Mouse (Mus musculus) right cerebral cortex, postnatal 25 days (tissue): ENCODE measurements around the gene Best2.

Source experiments
- DNase-seq: peaks from one replicate; pipeline ENCODE4 v3.0.0; 2022

Gene Best2

DNA sequence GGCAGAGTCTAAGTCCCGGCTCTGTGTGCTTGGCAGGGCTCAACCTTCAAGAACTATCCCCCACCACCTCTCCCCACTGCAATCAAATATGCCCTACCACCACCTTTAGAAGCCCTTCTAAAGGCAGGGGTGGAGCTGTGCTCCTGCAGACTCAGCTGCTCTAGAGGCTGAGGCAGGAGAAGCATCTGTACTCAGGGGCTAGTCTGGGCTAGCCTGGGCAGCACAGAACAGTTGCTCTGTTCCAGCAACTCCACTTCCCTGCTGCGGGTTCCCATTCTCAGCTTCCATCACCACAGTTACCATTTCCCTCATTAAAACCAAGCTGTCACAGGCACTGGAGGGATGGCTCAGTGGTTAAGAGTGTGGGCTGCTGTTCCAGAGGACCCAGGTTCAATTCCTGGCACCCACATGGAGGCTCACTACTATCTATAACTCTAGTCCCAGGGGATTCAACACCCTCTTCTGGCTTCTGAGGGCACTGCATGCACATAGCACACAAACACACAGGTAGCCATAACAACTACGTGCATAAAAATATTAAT lies 7.3 kb upstream of the Best2 start:
- DNase-seq = no peak

GRCm38 (mm10) chr8:85017209-85017608 lies 2.9 kb upstream of the Best2 start:
- DNase-seq = no peak

GRCm38 (mm10) chr8:85016724-85017123 lies 2.4 kb upstream of the Best2 start:
- no peak for DNase-seq

DNA sequence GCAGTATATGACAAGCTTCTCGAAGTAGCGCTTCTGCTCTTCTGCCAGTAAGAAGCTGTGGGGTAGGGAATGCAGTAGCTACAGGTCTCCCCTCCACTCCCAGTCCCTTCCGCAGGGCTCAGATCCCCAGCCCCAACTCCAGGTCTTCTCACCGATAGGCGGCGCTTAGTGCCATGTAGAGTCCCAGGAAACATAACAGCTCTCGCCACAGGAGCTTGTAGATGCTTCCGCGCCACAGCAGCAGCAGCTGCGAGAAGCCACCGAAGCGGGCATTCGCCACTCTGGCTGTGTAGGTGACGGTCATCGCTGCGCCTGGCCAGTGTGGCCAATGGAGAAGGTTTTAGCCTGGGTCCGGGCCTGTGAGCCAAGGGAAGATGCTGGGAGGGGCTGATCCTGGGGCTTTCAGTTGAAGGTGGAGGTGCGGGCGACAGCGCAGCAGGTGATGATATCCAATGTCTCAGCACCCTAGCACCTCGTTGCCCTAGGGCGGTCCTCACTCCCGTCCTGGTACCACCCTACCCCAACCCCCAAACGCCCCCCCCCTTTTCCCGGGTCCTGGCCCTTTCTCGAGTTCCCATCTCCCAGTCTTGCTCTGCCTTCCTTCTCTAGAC lies 996 bp downstream of the Best2 start:
- DNase-seq = peak; percentile 76

DNA sequence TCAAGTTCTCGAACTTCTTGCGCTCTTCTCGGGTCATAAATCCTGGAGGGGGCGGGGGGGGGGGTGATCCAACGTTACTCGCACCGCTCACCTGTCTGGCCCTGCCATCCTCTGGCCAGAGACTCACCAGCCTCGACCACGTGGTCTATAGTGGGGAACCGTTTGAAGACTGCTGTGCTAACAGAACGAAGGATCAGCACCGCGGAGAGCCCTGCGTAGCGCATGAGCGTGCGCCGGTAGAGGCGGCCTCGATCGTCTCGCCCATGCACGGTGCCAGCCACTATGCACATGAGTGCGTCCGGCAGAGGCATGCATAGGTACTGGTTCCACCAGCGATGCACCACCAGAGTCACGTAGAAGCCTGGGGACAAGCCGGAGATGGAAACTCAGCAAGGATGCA lies 3.1 kb downstream of the Best2 start:
- no peak for DNase-seq

DNA sequence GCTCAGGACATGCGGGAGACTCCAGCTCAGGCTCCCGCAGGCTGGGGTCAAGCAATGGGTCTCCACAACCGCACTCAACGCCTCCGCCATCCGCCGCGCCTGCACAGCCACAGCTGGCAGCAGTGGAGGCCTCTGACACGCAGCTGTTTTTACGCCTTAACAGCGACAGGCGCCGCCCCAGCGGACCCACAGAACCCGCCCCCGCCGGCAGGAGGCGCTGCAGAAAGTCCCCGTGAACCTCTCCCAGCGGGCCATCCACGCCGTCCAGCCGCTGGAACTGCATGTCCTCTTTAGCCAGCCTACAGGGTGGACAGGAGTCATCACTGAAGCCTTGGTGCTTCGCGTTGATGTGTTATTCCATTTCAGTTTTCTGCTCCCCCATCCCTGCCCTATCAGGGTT lies 6.6 kb downstream of the Best2 start:
- no peak for DNase-seq

DNA sequence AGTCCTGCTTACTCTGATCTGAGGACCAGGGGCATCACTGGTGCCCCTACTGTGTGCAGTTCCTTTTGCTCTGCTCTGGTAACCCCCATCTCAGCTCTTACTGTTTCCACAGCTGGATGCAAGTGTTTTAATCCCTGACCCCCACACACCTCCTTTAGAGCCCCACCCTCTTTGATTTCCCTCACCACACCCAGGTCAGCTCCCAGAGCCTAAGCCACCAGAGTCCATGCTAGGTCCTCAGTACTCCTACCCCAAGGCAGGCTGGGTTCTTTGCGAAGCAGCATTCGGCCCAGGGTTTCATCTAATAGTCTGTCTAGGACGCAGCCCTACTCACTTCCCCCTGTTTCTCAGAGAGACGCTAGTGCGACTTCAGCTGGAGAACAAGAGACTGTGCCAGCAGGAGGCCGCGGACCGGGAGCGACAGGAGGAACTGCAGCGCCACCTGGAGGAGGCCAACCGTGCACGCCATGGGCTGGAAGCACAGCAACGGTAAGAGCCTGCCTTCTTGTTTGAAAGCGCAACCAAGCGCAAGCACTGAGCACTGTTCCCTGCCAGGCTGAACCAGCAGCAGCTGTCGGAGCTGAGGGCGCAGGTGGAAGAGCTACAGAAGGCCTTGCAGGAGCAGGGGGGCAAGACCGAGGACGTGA lies 16.6 kb downstream of the Best2 start:
- peak; percentile 88 for DNase-seq

GRCm38 (mm10) chr8:84996978-84997377 lies 17.4 kb downstream of the Best2 start:
- no peak for DNase-seq

- no peak for DNase-seq
Measured at GRCm38 (mm10) chr8:84995680-84996079, 18.7 kb downstream of the Best2 start.

DNA sequence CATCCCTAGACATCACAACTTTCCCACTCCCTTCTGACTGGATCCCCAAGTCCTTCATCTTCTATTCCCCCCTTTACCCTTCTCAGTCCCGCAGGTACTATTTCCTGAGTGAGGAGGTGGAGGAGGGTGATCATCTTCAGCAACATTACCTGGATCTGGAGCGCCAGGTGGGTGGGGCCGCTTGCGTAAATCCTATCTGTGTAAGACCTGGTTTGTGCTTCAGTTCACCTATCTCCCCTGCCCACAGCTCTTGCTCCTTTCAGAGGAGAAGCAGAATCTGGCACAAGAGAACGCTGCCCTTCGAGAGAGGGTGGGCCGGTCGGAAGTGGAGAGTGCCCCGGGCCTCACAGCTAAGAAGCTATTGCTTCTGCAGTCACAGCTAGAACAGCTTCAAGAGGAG lies 20.0 kb downstream of the Best2 start:
- no peak for DNase-seq

DNA sequence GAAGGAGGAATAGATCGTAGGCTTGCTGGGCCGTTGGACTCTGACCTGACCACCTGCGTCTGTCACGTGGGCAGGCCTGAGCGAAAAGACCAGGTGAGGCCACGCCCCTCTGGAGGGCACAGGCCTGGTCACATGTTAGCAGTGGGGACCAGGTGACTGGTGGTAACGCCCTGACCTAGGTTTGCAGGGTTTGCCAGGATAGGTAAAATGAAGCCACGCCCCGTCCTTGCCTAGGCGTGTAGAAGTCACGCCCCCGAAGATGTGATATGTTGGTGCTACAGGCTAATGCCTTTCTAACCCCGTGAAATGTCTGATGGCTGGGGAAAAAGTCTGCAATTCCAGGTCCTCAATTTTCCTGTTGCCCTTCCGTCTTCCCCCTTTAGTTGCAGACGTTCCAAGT lies 23.5 kb downstream of the Best2 start:
- no peak for DNase-seq

GRCm38 (mm10) chr8:84990349-84990748 lies 24.0 kb downstream of the Best2 start, which contains the start of gene Hook2:
Hook2 (plus strand) TSS chr8:84990603.
- peak; percentile 93 for DNase-seq

- peak; percentile 83 for DNase-seq
Measured at GRCm38 (mm10) chr8:84989810-84990209, 24.5 kb downstream of the Best2 start.

DNA sequence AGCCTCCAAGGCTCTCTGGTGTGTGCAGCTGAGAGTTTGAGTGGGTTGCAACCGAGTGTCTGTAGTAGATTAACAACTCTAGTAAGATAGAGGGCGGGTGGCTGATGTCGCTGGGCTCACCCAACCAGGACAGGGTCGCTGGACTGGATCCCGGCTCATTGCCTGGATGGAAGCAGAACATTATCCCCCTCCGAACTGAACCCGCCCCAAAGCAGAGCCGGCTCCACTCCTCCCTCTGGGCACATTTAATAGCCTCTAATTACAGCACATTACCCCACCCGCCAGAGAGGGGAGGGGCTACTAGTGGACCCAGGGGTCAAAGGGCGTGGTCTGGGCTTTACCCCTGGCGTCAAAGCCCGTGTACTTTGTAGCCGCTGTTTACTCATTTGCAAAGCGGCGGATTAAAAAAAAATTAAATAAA lies 25.0 kb downstream of the Best2 start:
- no peak for DNase-seq

DNA sequence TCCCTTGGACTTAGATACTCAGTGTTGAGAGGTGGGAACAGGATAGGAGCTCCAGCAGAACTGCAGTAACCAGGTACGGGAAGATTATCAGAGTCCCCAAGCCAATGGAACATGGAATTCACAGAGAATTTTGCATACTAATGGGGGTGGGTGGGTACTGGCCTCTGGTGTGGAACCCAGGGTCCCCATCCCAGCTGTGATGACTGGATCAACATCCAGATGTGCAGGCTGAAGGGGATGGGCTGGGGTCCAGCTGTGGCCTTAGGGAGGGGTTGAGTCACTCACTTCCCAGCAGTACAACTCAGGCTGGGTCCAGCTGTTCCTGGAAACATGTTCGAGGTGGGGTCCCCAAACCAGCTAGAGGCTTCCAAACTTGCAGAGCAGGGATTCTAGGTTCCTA lies 26.4 kb downstream of the Best2 start:
- no peak for DNase-seq

DNA sequence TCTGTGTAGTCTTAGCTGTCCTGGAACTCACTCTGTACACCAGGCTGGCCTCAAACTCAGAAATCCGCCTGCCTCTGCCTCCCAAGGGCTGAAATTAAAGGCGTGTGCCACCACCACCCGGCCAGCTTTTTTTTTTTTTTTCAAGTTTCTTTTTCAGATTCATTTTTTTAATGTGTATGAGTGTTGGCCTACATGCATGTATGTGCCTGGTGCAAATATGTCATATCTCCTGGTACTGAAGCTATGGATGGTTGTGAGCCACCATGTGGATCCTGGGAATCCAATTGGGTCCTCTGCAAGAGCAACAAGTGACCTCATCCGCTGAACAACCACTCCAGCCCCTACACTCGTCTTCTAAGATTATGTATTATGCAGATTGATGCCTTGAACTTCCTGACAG lies 26.9 kb downstream of the Best2 start:
- no peak for DNase-seq

DNA sequence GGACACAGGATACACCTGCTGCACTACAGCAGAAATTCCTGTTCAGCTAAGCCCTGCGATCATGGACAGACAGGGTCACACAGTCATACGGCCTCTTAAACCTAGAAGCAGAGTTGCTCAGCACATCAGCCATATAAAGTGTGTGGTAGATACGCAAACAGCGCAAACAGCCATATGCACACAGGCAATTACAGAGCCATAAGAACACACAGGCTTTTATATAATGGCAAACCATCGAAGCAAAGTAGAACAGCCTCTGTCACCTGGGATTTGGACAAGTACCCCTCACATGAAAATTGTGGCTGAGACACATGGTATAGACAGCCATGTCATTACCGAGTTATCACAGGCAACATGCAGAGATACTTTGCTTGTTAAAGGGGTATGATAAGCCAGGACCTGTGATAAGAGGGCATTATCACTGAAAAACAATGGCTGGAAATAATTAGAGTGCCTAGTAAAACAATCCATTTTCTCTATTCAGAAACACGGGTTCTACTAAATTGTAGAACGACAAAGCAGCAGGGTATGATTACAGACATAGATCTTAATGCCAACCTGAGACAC lies 27.9 kb downstream of the Best2 start:
- DNase-seq = no peak

DNA sequence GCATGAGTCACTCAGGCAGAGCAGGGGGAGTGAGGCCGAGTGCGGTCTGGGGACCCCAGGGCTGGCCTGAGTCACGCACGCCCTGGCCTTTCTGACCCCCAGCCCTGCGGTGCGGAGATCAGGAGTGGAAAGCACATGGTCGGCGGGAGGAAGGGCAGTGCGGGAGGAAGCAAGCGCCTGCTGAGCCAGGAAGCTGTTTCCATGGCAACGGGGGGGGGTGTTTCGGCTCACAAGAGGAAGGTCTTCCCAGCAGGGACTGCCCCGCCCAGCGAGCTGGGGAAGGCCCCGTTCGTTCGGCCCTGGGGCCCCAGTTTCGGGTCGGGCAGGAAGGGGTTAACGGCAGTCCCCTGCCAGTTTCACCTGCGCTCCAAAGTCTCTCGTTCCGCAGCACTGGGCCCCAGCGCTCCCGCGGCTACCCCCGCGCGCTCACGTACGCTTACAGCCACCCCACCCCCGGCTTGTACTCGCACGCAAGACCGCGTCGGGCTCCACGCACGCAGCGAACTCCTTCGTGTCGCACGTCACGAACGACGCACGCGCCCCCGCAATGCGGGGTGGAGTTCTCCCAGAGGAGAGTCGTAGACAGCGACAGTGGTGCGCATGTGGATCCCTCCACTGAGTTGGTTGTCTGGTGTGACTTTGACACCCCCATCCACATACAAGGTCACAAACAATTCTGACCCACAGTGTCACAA lies 28.5 kb downstream of the Best2 start:
- DNase-seq = peak; percentile 96

GRCm38 (mm10) chr8:84985049-84985683 lies 29.2 kb downstream of the Best2 start:
- no peak for DNase-seq

DNA sequence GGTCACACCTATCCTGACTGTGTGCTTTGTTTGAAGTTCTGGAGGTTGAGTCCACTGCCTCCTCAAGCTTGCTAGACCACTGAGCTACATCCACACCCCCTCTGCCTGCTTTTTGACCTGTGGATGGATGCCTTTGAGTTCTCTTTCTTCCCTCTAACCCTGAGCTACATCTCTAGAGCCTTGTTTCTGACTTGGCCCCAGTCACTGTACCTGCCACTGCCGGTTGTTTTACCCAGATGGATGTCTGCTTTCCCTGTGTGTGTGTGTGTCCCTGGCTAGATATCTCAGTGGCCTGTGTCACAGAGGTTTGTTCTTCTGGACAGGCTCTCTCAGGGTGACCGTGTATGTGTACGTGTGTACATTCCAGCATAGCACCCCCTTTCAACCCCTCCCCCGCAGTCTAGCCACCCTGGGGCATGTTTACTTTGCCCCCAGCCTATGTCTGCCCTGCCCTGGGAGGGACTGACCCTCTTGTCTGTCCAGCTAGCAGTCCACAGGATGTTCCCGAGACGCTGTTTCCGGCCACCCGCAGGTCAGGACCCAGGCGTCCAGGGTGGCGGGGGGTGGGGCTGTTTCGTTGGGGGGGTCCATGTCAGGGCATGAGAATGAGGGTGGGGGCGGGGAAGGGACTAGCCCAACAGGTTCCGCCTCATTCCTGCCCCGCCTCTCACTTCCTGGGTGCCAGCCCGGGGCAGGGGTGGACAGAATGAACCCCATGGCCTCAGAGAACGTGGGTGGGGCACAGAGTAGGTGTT lies 29.9 kb downstream of the Best2 start:
- DNase-seq = no peak

DNA sequence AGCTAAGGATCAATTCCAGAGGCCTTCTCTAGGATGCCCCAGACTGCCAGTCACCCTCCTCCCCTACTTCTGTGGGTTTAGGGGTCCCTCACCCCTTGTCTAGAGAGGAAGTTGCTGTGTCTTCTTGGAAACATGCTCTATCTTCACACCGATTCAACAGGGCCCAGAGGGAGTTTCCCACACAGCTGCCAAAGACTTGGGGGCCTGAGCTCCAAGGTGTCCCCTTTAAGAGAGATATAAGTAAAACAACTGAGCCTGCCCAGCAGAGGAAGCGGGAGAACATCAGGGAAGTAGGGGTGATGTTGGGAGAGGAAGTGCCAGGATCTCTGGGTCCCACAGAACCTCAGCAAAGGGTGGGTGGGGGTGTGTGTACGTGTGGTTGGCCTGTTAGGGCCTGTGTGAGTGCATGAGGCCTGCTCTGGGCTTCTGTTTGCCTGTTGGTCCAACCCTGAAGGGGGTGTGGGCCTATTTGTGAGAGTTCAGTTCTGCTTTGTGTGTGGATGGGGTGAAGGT lies 31.8 kb downstream of the Best2 start:
- DNase-seq = no peak
